Mouse (Mus musculus): Measurements from ENCODE around the gene Fam180a.

Fam180a gene

GRCm38 (mm10) chr6:35326111-35326515 is at the start of gene Fam180a:
Fam180a (minus strand) TSS chr6:35326141.
- in situ Hi-C loops (cut with MboI, MseI) = no loop called here

GRCm38 (mm10) chr6:35374052-35374451 is 48.1 kb upstream of the Fam180a start:
- in situ Hi-C loops (cut with MboI, MseI) = loop anchor here in 1 of 2 experiments (5.0 kb wide), 1 partner anchor 97 kb away; no protein-coding TSS in a partner anchor

- in situ Hi-C loops (cut with MboI, MseI) = loop anchor here in 1 of 2 experiments (5.0 kb wide), 1 partner anchor 93 kb away; no protein-coding TSS in a partner anchor
Measured at GRCm38 (mm10) chr6:35370356-35370755, 44.4 kb upstream of the Fam180a start.

- in situ Hi-C loops (cut with MboI, MseI) = loop anchor here (5.0 kb wide), 3 partner anchors 48 to 92 kb away; no protein-coding TSS in a partner anchor
Measured at GRCm38 (mm10) chr6:35369578-35370282, 43.8 kb upstream of the Fam180a start.

- in situ Hi-C loops (cut with MboI, MseI) = no loop called here
Measured at GRCm38 (mm10) chr6:35362596-35362995, 36.7 kb upstream of the Fam180a start.

GRCm38 (mm10) chr6:35355320-35355719 is 29.4 kb upstream of the Fam180a start:
- in situ Hi-C loops (cut with MboI, MseI) = no loop called here

- in situ Hi-C loops (cut with MboI, MseI) = no loop called here
Measured at GRCm38 (mm10) chr6:35354622-35354998, 28.7 kb upstream of the Fam180a start.

GRCm38 (mm10) chr6:35353846-35354621 is 28.1 kb upstream of the Fam180a start:
- in situ Hi-C loops (cut with MboI, MseI) = no loop called here

- in situ Hi-C loops (cut with MboI, MseI) = no loop called here
Measured at GRCm38 (mm10) chr6:35353416-35353815, 27.5 kb upstream of the Fam180a start.

GRCm38 (mm10) chr6:35352867-35353266 is 26.9 kb upstream of the Fam180a start:
- in situ Hi-C loops (cut with MboI, MseI) = no loop called here

GRCm38 (mm10) chr6:35351826-35352225 is 25.9 kb upstream of the Fam180a start:
- in situ Hi-C loops (cut with MboI, MseI) = no loop called here

GRCm38 (mm10) chr6:35349784-35350183 is 23.8 kb upstream of the Fam180a start:
- in situ Hi-C loops (cut with MboI, MseI) = no loop called here

- in situ Hi-C loops (cut with MboI, MseI) = no loop called here
Measured at GRCm38 (mm10) chr6:35338640-35339039, 12.7 kb upstream of the Fam180a start.

- in situ Hi-C loops (cut with MboI, MseI) = no loop called here
Measured at GRCm38 (mm10) chr6:35337836-35338235, 11.9 kb upstream of the Fam180a start.

GRCm38 (mm10) chr6:35335452-35335851 is 9.5 kb upstream of the Fam180a start:
- in situ Hi-C loops (cut with MboI, MseI) = no loop called here

- in situ Hi-C loops (cut with MboI, MseI) = loop anchor here (5.0 kb wide), 1 partner anchor 52 kb away; no protein-coding TSS in a partner anchor
Measured at GRCm38 (mm10) chr6:35334278-35334677, 8.3 kb upstream of the Fam180a start.

- in situ Hi-C loops (cut with MboI, MseI) = loop anchor here (5.0 kb wide), 1 partner anchor 51 kb away; no protein-coding TSS in a partner anchor
Measured at GRCm38 (mm10) chr6:35333632-35334031, 7.7 kb upstream of the Fam180a start.

GRCm38 (mm10) chr6:35330834-35331233 is 4.9 kb upstream of the Fam180a start:
- in situ Hi-C loops (cut with MboI, MseI) = loop anchor here (5.0 kb wide), 1 partner anchor 49 kb away; no protein-coding TSS in a partner anchor

GRCm38 (mm10) chr6:35329956-35330355 is 4.0 kb upstream of the Fam180a start:
- in situ Hi-C loops (cut with MboI, MseI) = loop anchor here (5.0 kb wide), 1 partner anchor 48 kb away; no protein-coding TSS in a partner anchor

GRCm38 (mm10) chr6:35324306-35324705 is 1.6 kb downstream of the Fam180a start:
- in situ Hi-C loops (cut with MboI, MseI) = no loop called here

GRCm38 (mm10) chr6:35323046-35323445 is 2.9 kb downstream of the Fam180a start:
- in situ Hi-C loops (cut with MboI, MseI) = no loop called here

GRCm38 (mm10) chr6:35321105-35321504 is 4.8 kb downstream of the Fam180a start:
- in situ Hi-C loops (cut with MboI, MseI) = no loop called here

Measured in T-helper 17 cell (primary cell).